ENCODE assay signal across 9 mouse cellular contexts in genomic region chr17:43883016-43883415, GRCm38 (mm10).
DNase-seq lines count a peak whose midpoint lies in the region; ATAC-seq and TF ChIP-seq lines count a peak whose summit lies in the region.
"Had no signal": no experiment of that assay in that cellular context is flagged by ENCODE, and none has a peak within 500 bp of the region (broad histone marks: within the 10 kb centered on the region; RNA-seq: fewer than 3 reads in every experiment).

No protein-coding gene starts in this region.

- no peak for TF ChIP-seq EP300 in liver, postnatal 0 days (IDR thresholded peaks at IDR 0.05; ENCODE audit: low read depth)

- H3K36me3 ChIP-seq in embryonic facial prominence, embryonic 11.5 days (replicated peaks; ENCODE audit: control insufficient read depth, insufficient read depth, low read depth, low read length), result no peaks in the 10 kb centered on the region
- no peaks in the 10 kb centered on the region for H3K36me3 ChIP-seq in embryonic facial prominence, embryonic 10.5 days (replicated peaks)
- no peaks in the 10 kb centered on the region for H3K36me3 ChIP-seq in liver, postnatal 0 days (replicated peaks; ENCODE audit: insufficient read depth, low read length)
- no peaks in the 10 kb centered on the region for H3K36me3 ChIP-seq in liver, embryonic 12.5 days
- H3K36me3 ChIP-seq: neural tube, embryonic 12.5 days had no signal

- peak; percentile 81 for TF ChIP-seq CTCF in liver, postnatal 0 days (IDR thresholded peaks at IDR 0.05; ENCODE audit: low read depth)

- H3K9ac ChIP-seq in embryonic facial prominence, embryonic 11.5 days (replicated peaks; ENCODE audit: low read length), result no peak overlapping the region
- no peak overlapping the region for H3K9ac ChIP-seq in liver, postnatal 0 days (replicated peaks)
- no peak overlapping the region for H3K9ac ChIP-seq in liver, embryonic 12.5 days
- H3K9ac ChIP-seq: neural tube, embryonic 12.5 days had no signal

- WGBS in embryonic facial prominence, embryonic 11.5 days, result 24% methylated on average over 1 of the region's 1 CpGs
- 33% methylated on average over 1 of the region's 1 CpGs for whole genome bisulfite sequencing in embryonic facial prominence, embryonic 10.5 days
- WGBS in liver, postnatal 0 days (ENCODE audit: insufficient replicate concordance), result 24% methylated on average over 1 of the region's 1 CpGs
- 21% methylated on average over 1 of the region's 1 CpGs for WGBS in liver, embryonic 12.5 days (ENCODE audit: insufficient replicate concordance)

- no peaks in the 10 kb centered on the region for H3K27me3 ChIP-seq in embryonic facial prominence, embryonic 11.5 days (ENCODE audit: control insufficient read depth, insufficient read depth, low read length)
- no peaks in the 10 kb centered on the region for H3K27me3 ChIP-seq in embryonic facial prominence, embryonic 10.5 days (replicated peaks; ENCODE audit: low read depth, poor library complexity, severe bottlenecking)
- no peaks in the 10 kb centered on the region for H3K27me3 ChIP-seq in liver, postnatal 0 days (ENCODE audit: insufficient read depth, low read length)
- no peaks in the 10 kb centered on the region for H3K27me3 ChIP-seq in liver, embryonic 12.5 days (replicated peaks)
- H3K27me3 ChIP-seq: neural tube, embryonic 12.5 days had no signal

- ATAC-seq in embryonic facial prominence, embryonic 11.5 days (replicated peaks; ENCODE audit: insufficient number of reproducible peaks, low FRiP score, low TSS enrichment, low read depth), result no peak
- no peak for ATAC-seq in liver, postnatal 0 days
- no peak for ATAC-seq in liver, embryonic 12.5 days

- DNase-seq in embryonic facial prominence, embryonic 11.5 days (ENCODE audit: low spot score), result peak; percentile 67
- DNase-seq in embryonic facial prominence, embryonic 10.5 days (ENCODE audit: low spot score), result no peak
- DNase-seq in liver, postnatal 0 days, result no peak
- DNase-seq in cerebellum, adult 9-11 months, result peak; percentile 19
- DNase-seq in lung, postnatal 25 days (ENCODE audit: low spot score), result peak; percentile 8
- no peak for DNase-seq in natural killer cell, adult 2 months (ENCODE audit: low spot score in 2 of 2)
- no peak for DNase-seq in thymus, postnatal 0 days (ENCODE audit: low spot score)

- no peak overlapping the region for H3K4me3 ChIP-seq in embryonic facial prominence, embryonic 11.5 days (ENCODE audit: low read depth, low read length)
- H3K4me3 ChIP-seq in embryonic facial prominence, embryonic 10.5 days, result no peak overlapping the region
- no peak overlapping the region for H3K4me3 ChIP-seq in liver, postnatal 0 days (ENCODE audit: low read depth, low read length)
- no peak overlapping the region for H3K4me3 ChIP-seq in liver, embryonic 12.5 days
- H3K4me3 ChIP-seq: neural tube, embryonic 12.5 days had no signal

- no peaks in the 10 kb centered on the region for H3K4me1 ChIP-seq in embryonic facial prominence, embryonic 11.5 days (ENCODE audit: control insufficient read depth, insufficient read depth, low read length)
- H3K4me1 ChIP-seq in embryonic facial prominence, embryonic 10.5 days, result no peaks in the 10 kb centered on the region
- no peaks in the 10 kb centered on the region for H3K4me1 ChIP-seq in liver, postnatal 0 days (ENCODE audit: insufficient read depth)
- no peaks in the 10 kb centered on the region for H3K4me1 ChIP-seq in liver, embryonic 12.5 days

- H3K4me2 ChIP-seq in embryonic facial prominence, embryonic 11.5 days (ENCODE audit: low read depth, low read length), result no peak overlapping the region
- no peak overlapping the region for H3K4me2 ChIP-seq in liver, postnatal 0 days (ENCODE audit: low read depth, low read length)
- H3K4me2 ChIP-seq in liver, embryonic 12.5 days, result no peak overlapping the region
- H3K4me2 ChIP-seq: neural tube, embryonic 12.5 days had no signal

- H3K9me3 ChIP-seq in embryonic facial prominence, embryonic 11.5 days (replicated peaks; ENCODE audit: control insufficient read depth, low read length), result no peaks in the 10 kb centered on the region
- H3K9me3 ChIP-seq in embryonic facial prominence, embryonic 10.5 days, result no peaks in the 10 kb centered on the region
- H3K9me3 ChIP-seq in liver, postnatal 0 days (ENCODE audit: low read length), result no peaks in the 10 kb centered on the region
- H3K9me3 ChIP-seq in liver, embryonic 12.5 days (replicated peaks), result no peaks in the 10 kb centered on the region
- H3K9me3 ChIP-seq: neural tube, embryonic 12.5 days had no signal

- H3K27ac ChIP-seq in embryonic facial prominence, embryonic 11.5 days (replicated peaks; ENCODE audit: low read depth, low read length), result no peak overlapping the region
- no peak overlapping the region for H3K27ac ChIP-seq in embryonic facial prominence, embryonic 10.5 days (replicated peaks)
- H3K27ac ChIP-seq in liver, postnatal 0 days (ENCODE audit: low read depth), result no peak overlapping the region
- no peak overlapping the region for H3K27ac ChIP-seq in liver, embryonic 12.5 days
- H3K27ac ChIP-seq: neural tube, embryonic 12.5 days had no signal

Comparison
In these comparisons a context has a peak if more than half of its experiments do, and no peak if none do; other contexts are left out.
1. DNase-seq: peak in embryonic facial prominence, embryonic 11.5 days (single experiment), cerebellum, adult 9-11 months (single experiment) and lung, postnatal 25 days (single experiment); none in embryonic facial prominence, embryonic 10.5 days (single experiment), liver, postnatal 0 days (single experiment), natural killer cell, adult 2 months (0 of 2) and thymus, postnatal 0 days (single experiment).